Mouse (Mus musculus) MEL (cell line): ENCODE measurements at regions not wholly inside any gene's neighbourhood (a gene's known extent, or its start where the extent isn't known, plus 50 kb on each side); places are given as distances from the start of the nearest gene placed in this dataset.

Source experiments
- DNase-seq: peaks from one replicate; pipeline ENCODE4 v3.0.0; 2011; ENCODE audit warnings: low read depth, low spot score
- H3K27ac ChIP-seq: 2 replicates; pipeline ENCODE4 v1.5.1; 2012; ENCODE audit warnings: low read depth, mild to moderate bottlenecking, control low read depth, low read length, moderate library complexity; ENCODE audit not compliant: control insufficient read depth
- H3K27me3 ChIP-seq, 2 experiments: fragments of 150-350 bp in 1 of 2; sonication (generic) in 1 of 2; 2 replicates each; pipeline ENCODE4 v1.6.1; 2012; ENCODE audit warnings: low read length in 2 of 2, mild to moderate bottlenecking in 2 of 2, improper control_type of control experiment in 1 of 2, moderate library complexity in 1 of 2; ENCODE audit not compliant: insufficient read depth in 2 of 2, control insufficient read depth in 1 of 2
- H3K36me3 ChIP-seq, 2 experiments: 2 replicates each; pipeline ENCODE4 v1.6.1; 2012 to 2014; ENCODE audit warnings: low read length in 2 of 2, improper control_type of control experiment in 1 of 2, inconsistent platforms in 1 of 2, mild to moderate bottlenecking in 1 of 2; ENCODE audit not compliant: insufficient read depth in 2 of 2, control insufficient read depth in 1 of 2
- H3K4me1 ChIP-seq, 2 experiments: fragments of 150-350 bp in 1 of 2; sonication (generic) in 1 of 2; 2 replicates each; pipeline ENCODE4 v1.6.1; 2012; ENCODE audit warnings: low read length in 2 of 2, improper control_type of control experiment in 1 of 2, mild to moderate bottlenecking in 1 of 2; ENCODE audit not compliant: insufficient read depth in 2 of 2, control insufficient read depth in 1 of 2
- H3K4me3 ChIP-seq, 2 experiments: fragments of 150-350 bp in 1 of 2; sonication (generic) in 1 of 2; 2 replicates each; pipeline ENCODE4 v1.5.1; 2012; ENCODE audit warnings: low read depth in 2 of 2, low read length in 2 of 2, mild to moderate bottlenecking in 2 of 2, moderate library complexity in 2 of 2, control low read depth in 1 of 2, improper control_type of control experiment in 1 of 2; ENCODE audit not compliant: control insufficient read depth in 1 of 2, insufficient read depth in 1 of 2
- H3K79me2 ChIP-seq: 2 replicates; pipeline ENCODE4 v1.6.1; 2012; ENCODE audit warnings: mild to moderate bottlenecking, low read length, moderate library complexity; ENCODE audit not compliant: control insufficient read depth, poor library complexity, insufficient read depth
- H3K9ac ChIP-seq: 2 replicates; pipeline ENCODE4 v1.6.1; 2012; ENCODE audit warnings: low read depth, mild to moderate bottlenecking, control low read depth, low read length, moderate library complexity; ENCODE audit not compliant: control insufficient read depth, poor library complexity, severe bottlenecking
- H3K9me3 ChIP-seq: fragments of 150-350 bp; sonication (generic); replicated peaks from 2 replicates; pipeline ENCODE4 v1.6.1; 2012; ENCODE audit warnings: mild to moderate bottlenecking, low read length, improper control_type of control experiment, moderate library complexity; ENCODE audit not compliant: insufficient read depth
- ELF1 ChIP-seq: IDR thresholded peaks from 2 replicates; pipeline ENCODE4 v1.6.1; 2014; ENCODE audit warnings: low read depth, mild to moderate bottlenecking, inconsistent platforms, low read length, improper control_type of control experiment, moderate library complexity
- EP300 ChIP-seq, 2 experiments: IDR thresholded peaks; 2 replicates each; pipeline ENCODE4 v1.6.1; 2011; ENCODE audit warnings: improper control_type of control experiment in 2 of 2, low read length in 2 of 2, low read depth in 1 of 2, mild to moderate bottlenecking in 1 of 2
- MEF2A ChIP-seq: IDR thresholded peaks from 2 replicates; pipeline ENCODE4 v1.6.1; 2014; ENCODE audit warnings: low read depth, mild to moderate bottlenecking, inconsistent platforms, low read length, improper control_type of control experiment; ENCODE audit not compliant: poor library complexity, insufficient replicate concordance, severe bottlenecking; ENCODE audit errors: extremely low read depth
- MYC ChIP-seq: IDR thresholded peaks from 2 replicates; pipeline ENCODE4 v1.6.1; 2011; ENCODE audit warnings: low read depth, mild to moderate bottlenecking, low read length, improper control_type of control experiment, moderate library complexity
- TBP ChIP-seq: IDR thresholded peaks from 2 replicates; pipeline ENCODE4 v1.8.0; 2011; ENCODE audit warnings: low read depth, low read length, improper control_type of control experiment
- TCF12 ChIP-seq: IDR thresholded peaks from 2 replicates; pipeline ENCODE4 v1.6.1; 2014; ENCODE audit warnings: low read depth, mild to moderate bottlenecking, inconsistent platforms, low read length, improper control_type of control experiment, moderate library complexity
- USF2 ChIP-seq, 2 experiments: IDR thresholded peaks; 2 replicates each; pipeline ENCODE4 v1.6.1; 2011 to 2012; ENCODE audit warnings: improper control_type of control experiment in 2 of 2, low read length in 2 of 2, borderline replicate concordance in 1 of 2, inconsistent platforms in 1 of 2, low read depth in 1 of 2, mild to moderate bottlenecking in 1 of 2; ENCODE audit not compliant: insufficient read depth in 1 of 2
- ZKSCAN1 ChIP-seq: IDR thresholded peaks from 2 replicates; pipeline ENCODE4 v1.6.1; 2012; ENCODE audit warnings: low read depth, mild to moderate bottlenecking, inconsistent platforms, low read length, improper control_type of control experiment, moderate library complexity
- ZMIZ1 ChIP-seq: IDR thresholded peaks from 2 replicates; pipeline ENCODE4 v1.6.1; 2012; ENCODE audit warnings: low read depth, mild to moderate bottlenecking, inconsistent platforms, low read length, improper control_type of control experiment, moderate library complexity

DNA sequence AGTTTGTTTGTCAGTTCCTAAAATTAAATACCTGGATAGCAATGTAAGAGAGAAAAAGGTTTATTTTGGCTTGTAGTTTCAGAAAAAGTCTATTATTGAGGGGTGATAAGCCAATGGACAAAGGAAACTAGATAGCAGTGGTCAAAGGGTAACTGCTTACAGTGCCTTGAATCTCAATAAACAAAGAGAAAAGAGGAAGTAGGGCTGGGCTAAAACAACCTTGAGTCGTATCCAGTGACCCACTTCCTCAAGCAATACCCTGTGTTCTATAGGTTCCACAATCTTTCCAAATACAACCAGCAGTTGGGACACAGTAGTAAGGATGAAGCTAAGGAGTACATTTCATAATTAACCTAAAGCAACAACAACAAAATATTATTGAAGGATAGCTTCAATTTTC is 1164.7 kb downstream of the Fscb start:
- no peak overlapping the region for H3K9ac ChIP-seq
- no peaks in the 10 kb centered on the region for H3K79me2 ChIP-seq
- H3K4me1 ChIP-seq, result no peaks in the 10 kb centered on the region
- no peak overlapping the region for H3K27ac ChIP-seq
- no peaks in the 10 kb centered on the region for H3K9me3 ChIP-seq
- no peaks in the 10 kb centered on the region for H3K27me3 ChIP-seq
- DNase-seq, result peak; percentile 66
- H3K4me3 ChIP-seq, result no peak overlapping the region
- H3K36me3 ChIP-seq, result no peaks in the 10 kb centered on the region
- TF ChIP-seq EP300 (IDR thresholded peaks at IDR 0.05; ENCODE audit: low read depth in 1 of 2, low read length in 2 of 2) (peak; percentile 9 to 75; a peak in 2 of 4 replicates), MYC (no peak), ZKSCAN1 (no peak), MEF2A (no peak), TCF12 (0 out of 2 replicates have a peak, but pooled peaks have one; percentile 8), ELF1 (no peak), TBP (no peak)

DNA sequence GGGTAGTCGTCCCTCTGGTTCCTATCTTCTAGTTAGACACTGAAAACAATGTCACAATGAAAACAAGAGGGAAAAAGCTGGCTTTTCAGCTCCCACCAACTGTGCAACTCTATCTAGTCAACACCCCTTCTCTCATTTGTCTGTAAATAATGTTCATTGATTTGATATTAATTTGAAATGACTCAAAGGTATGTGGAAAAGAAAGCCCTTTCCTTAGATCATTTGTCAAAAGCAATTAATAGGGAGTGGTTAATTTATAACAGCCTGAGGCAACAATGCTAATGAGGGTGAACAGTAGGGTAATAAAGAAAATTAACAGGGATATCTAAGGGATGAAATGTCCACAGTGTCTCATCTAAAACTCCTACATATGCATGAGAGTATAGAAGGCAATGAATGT is 1195.2 kb downstream of the Fscb start:
- Histone ChIP-seq H3K9me3 (no peaks in the 10 kb centered on the region), H3K9ac (no peak overlapping the region), H3K36me3 (peaks cover 0 to 2% of the 10 kb centered on the region in 2 experiments; a peak in 1 of 4 replicates), H3K27ac (no peak overlapping the region), H3K4me1 (no peaks in the 10 kb centered on the region), H3K79me2 (no peaks in the 10 kb centered on the region), H3K27me3 (no peaks in the 10 kb centered on the region), H3K4me3 (no peak overlapping the region)
- no peak for DNase-seq
- TF ChIP-seq TBP, result no peak
- no peak for TF ChIP-seq USF2 (IDR thresholded peaks at IDR 0.05; ENCODE audit: borderline replicate concordance in 1 of 2, insufficient read depth in 1 of 2, low read depth in 1 of 2, low read length in 2 of 2)
- no peak for TF ChIP-seq ZMIZ1
- no peak for TF ChIP-seq MEF2A
